Mouse (Mus musculus): ENCODE measurements at regions not wholly inside any gene's neighbourhood (a gene's known extent, or its start where the extent isn't known, plus 50 kb on each side); places are given as distances from the start of the nearest gene placed in this dataset.

DNA sequence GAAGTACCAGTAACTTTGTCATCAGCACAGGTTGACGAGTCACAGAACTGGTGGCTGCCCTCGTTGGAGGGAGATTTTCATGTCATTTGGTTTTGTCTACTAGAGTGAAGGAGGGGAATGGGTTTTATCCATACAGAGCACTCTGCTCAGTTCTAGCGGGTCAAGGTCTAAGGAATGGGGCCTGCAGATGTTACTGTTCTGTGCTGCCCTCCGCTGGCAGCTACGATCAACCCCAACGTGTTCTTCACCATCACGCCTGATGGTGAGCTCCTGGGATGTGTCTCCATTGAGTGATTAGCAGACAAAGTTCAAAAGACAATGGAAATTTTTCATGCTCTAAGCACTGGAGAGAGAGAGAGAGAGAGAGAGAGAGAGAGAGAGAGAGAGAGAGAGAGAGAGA lies 416.9 kb downstream of the Plekhb2 start:
- no peak; the same call in 1 of the 2 replicates for TF ChIP-seq CTCF (conservative IDR thresholded peaks at IDR 0.05; ENCODE audit: insufficient read depth, insufficient read length, low read depth, low read length)
- TF ChIP-seq POLR2A (IDR thresholded peaks at IDR 0.05; ENCODE audit: low read depth, low read length), result no peak
